Mouse (Mus musculus) gastrocnemius, adult 2 months (tissue): ENCODE results near the gene Cnnm3. TPM values are rescaled to one million over a fixed set of nuclear protein-coding genes. Genes with fewer than 3 reads are reported as not detected.
A peak's percentile ranks its signal among the peaks of the same experiment; 100 is the strongest.
"Not testable (repeated sequence)": the region's sequence is repeated elsewhere in the genome, so short reads cannot be mapped to it uniquely, and the experiment has no call there.

Source experiments
- DNase-seq: peaks from one replicate; pipeline ENCODE4 v3.0.0; 2022
- H3K27ac ChIP-seq: fragments of 200-600 bp; 2 replicates; pipeline ENCODE4 v1.8.1; 2022; ENCODE audit warnings: mild to moderate bottlenecking
- H3K4me3 ChIP-seq: fragments of 200-600 bp; 2 replicates; pipeline ENCODE4 v1.8.1; 2022; ENCODE audit warnings: mild to moderate bottlenecking, moderate library complexity
- CTCF ChIP-seq: fragments of 200-600 bp; IDR thresholded peaks from 2 replicates; pipeline ENCODE4 v1.8.1; 2022; ENCODE audit warnings: antibody characterized with exemption, mild to moderate bottlenecking, moderate library complexity
- intact Hi-C: fragments of 180-260 bp; cut with DNase I; formaldehyde crosslinking; loops from one replicate; pipeline ENCODE4 v1.15.1; 2025
- total RNA-seq, 2 experiments: library from RNA; stranded (reverse); gene quantifications; 2 replicates each; pipeline ENCODE4 v1.2.3; 2021

Gene Cnnm3
- total RNA-seq, 2 experiments from 2014 or later: 9.7 to 12.0 TPM

- peak overlapping the region; percentile 91 for H3K27ac ChIP-seq
- TF ChIP-seq CTCF: no peak
- H3K4me3 ChIP-seq: no peak overlapping the region
- peak; percentile 74 for DNase-seq
- intact Hi-C loops: no loop called here
These were observed 19.3 kb downstream of the Cnnm3 start for GRCm38 (mm10) chr1:36530962-36531361.

DNA sequence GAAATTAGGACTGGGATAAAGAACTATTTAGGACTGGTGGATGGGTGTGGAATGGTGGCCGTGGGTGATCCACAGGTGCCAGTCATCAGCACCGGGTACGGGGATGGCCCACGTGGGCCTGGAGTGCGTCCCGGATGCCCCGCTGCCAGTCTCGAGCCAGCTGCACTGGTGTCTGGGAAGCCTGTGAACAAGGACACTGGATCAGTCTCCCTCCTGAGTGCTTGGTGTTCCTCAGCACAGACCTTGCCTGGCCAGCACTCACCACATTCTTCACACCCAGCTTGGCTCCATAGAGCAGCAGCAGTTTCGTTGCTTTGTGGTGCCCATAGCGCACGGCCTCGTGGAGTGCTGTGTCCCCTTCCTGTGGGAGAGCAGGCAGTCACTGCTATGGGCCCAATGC, 19.8 kb downstream of the Cnnm3 start:
- no peak for TF ChIP-seq CTCF
- H3K4me3 ChIP-seq: no peak overlapping the region; the same call in 1 of the 2 replicates
- H3K27ac ChIP-seq: peak overlapping the region; percentile 91
- intact Hi-C loops: no loop called here
- DNase-seq: peak; percentile 68

GRCm38 (mm10) chr1:36533546-36533945, 21.9 kb downstream of the Cnnm3 start:
- Histone ChIP-seq H3K27ac (peak overlapping the region; percentile 91), H3K4me3 (peak overlapping the region; percentile 74)
- no peak for TF ChIP-seq CTCF
- DNase-seq: peak; percentile 59
- intact Hi-C loops: no loop called here

GRCm38 (mm10) chr1:36534595-36535058, 23.0 kb downstream of the Cnnm3 start:
- TF ChIP-seq CTCF: peak; percentile 35
- Histone ChIP-seq H3K27ac (peak overlapping the region; percentile 91), H3K4me3 (peak overlapping the region; percentile 74)
- intact Hi-C loops: no loop called here
- peak; percentile 79 for DNase-seq

DNA sequence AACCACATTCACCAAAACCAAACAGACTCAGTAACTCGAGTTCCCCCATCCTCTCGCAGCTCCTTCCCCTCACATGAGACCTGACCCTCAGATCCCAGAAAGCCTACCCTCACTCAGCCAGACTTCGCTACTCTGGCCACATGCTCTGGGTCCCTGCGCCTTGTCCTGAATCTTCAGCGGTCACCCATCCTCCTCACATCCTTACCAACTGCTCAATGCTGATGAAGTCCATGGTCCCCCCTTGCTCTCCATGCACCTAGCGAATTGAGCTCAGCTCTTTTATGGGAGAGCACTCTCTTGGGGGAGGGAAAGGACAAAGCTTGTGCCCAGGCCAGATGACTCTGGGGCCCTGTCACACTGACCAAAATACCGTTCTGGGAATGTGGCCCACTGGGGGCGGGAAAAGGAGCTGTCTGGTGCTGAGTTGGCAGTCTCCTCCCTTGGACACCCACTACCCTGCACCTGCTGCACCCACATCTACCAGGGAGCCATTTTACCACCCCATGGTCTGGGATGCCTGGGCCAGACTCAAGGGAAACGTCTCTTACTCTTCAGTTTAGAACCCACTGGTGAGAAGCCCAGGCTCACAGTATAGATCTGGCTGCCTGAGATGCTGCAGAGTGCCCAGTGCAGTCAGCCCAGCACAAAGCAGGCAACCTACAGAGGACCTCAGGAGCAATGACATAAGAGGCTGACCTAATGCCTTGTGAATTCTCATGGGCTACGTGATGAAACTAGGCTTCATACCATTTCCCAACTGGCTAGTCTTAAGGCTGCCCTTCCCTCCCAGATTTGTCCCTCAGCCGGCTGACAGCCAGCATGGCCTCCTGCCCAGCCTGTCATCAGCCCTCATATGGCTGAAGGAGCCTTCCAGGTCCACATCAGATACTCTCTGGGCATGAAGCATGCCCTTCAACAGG, 24.1 kb downstream of the Cnnm3 start:
- peak overlapping the region; percentile 91 for H3K27ac ChIP-seq
- TF ChIP-seq CTCF: no peak
- intact Hi-C loops: no loop called here
- H3K4me3 ChIP-seq: peak overlapping the region; percentile 74
- DNase-seq: peak; percentile 94

DNA sequence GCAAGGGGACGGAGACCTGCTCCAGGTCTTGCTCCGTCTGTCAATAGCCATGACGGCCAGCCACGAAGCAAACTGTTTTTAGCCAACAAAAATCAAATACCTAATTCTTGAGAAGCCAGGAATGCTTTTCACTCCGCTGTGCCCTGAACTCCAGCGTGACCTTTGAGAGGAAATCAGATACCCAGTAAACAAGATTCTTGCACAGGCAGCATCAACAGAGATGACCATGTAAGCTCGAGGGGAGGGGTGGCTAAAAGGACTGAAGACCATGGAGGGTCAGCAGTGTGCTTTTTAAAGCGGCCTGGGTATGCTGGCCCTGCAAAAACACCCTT, 24.7 kb downstream of the Cnnm3 start:
- H3K4me3 ChIP-seq: no peak overlapping the region; the same call in 1 of the 2 replicates
- intact Hi-C loops: no loop called here
- no peak for TF ChIP-seq CTCF
- H3K27ac ChIP-seq: peak overlapping the region; percentile 91
- no peak for DNase-seq

DNA sequence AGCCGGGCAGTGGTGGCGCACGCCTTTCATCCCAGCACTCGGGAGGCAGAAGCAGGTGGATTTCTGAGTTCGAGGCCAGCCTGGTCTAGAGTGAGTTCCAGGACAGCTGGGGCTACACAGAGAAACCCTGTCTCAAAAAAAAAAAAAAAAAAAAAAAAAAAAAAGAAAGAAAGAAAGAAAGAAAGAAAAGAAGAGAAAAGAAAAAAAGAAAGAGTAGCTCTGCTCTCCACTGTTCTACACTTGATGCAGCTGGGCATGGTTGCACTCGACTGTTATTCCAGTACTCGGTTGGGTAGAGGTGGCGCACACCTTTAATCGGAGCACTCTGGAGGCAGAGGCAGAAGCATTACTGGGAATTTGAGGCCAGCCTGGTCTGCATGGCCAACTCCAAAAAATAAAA, 25.1 kb downstream of the Cnnm3 start, which contains the start of gene Ankrd23:
Gene Ankrd23 (minus strand): TSS at position 101 of the 400 bp plus-strand sequence.
- H3K4me3 ChIP-seq: peak within 1 kb of the TSS; percentile 74
- intact Hi-C loops, DNase-seq: not testable (repeated sequence)
- H3K27ac ChIP-seq: peak within 1 kb of the TSS; percentile 91

DNA sequence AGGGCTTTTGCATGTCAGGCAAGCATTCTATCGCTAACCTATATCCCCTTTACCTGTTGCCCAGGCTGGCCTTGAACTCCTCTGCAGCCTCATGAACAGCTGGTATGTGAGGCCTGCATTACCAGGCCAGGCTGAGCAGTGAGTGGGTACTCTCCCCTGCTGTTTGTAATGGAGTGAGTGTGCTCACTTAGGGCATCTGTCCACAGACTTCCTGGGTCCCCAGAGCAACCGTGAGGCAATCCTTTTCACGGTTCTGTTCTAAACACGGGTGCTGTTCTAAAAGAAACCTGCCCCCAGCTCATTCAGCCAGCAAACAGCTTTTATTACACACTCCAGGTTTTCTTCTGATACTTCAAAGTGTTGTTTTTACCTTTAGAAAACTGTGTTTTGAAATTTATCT, 27.1 kb downstream of the Cnnm3 start:
- DNase-seq: peak; percentile 44
- peak overlapping the region; percentile 91 for H3K27ac ChIP-seq
- no peak for TF ChIP-seq CTCF
- intact Hi-C loops: no loop called here
- H3K4me3 ChIP-seq: peak overlapping the region; percentile 12; the same call in 1 of the 2 replicates

- peak; percentile 95 for DNase-seq
- no peak for TF ChIP-seq CTCF
- H3K4me3 ChIP-seq: peak within 1 kb of the TSS; percentile 32; the same call in 1 of the 2 replicates
- H3K27ac ChIP-seq: peak within 1 kb of the TSS; percentile 91
- intact Hi-C loops: no loop called here
These were observed 27.5 kb downstream of the Cnnm3 start, which contains the start of gene Gm42417 for GRCm38 (mm10) chr1:36539186-36539585. Gene Gm42417, minus strand, starts transcription at chr1:36539429.

- DNase-seq: peak; percentile 71
- intact Hi-C loops: no loop called here
- no peak for TF ChIP-seq CTCF
- peak overlapping the region; percentile 91 for H3K27ac ChIP-seq
- peak overlapping the region; percentile 41 for H3K4me3 ChIP-seq
These were observed 28.5 kb downstream of the Cnnm3 start for GRCm38 (mm10) chr1:36540132-36540531.

- intact Hi-C loops: no loop called here
- no peak for DNase-seq
- TF ChIP-seq CTCF: no peak
- Histone ChIP-seq H3K27ac (peak overlapping the region; percentile 91), H3K4me3 (peak overlapping the region; percentile 41)
These were observed 29.1 kb downstream of the Cnnm3 start for GRCm38 (mm10) chr1:36540807-36541206.

DNA sequence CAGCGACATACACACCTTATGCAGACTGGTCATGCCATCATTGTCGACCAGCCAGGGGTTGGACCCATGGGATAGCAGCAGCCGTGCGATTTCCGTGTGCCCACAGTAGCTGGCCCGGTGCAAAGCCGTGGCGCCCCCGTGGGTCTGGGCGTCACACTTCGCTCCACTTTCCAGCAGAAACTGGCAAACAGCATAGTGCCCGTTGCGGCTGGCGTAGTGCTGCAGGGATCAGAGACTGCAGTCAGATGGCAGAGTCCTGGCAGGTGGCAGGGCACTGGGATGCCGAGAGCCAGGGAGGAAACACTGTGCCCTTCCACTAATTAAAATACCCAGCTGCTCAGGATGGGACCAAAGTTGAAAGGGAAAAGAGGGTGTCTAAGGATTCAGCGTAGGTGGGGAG, 30.2 kb downstream of the Cnnm3 start:
- peak overlapping the region; percentile 21 for H3K4me3 ChIP-seq
- H3K27ac ChIP-seq: peak overlapping the region; percentile 91
- no peak for TF ChIP-seq CTCF
- peak; percentile 57 for DNase-seq
- intact Hi-C loops: no loop called here

DNA sequence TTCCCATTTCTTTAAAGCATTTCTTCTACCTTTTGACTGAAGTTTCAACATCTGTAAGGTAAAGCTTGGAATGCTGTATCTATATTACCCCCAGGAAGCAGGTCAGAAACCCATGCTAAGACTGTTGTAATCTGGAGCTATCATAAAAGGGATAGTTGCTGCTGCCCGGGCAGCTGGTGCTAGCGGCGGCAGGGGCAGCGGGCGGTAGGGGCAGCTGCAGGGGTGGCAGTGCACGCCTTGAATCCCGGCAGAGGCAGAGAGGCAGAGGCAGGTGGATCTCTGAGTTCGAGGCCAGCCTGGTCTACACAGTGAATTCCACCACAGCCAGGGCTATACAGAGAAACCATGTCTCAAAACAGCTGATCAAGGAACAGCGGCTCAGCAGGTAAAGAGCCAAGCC, 31.3 kb downstream of the Cnnm3 start:
- peak; percentile 27 for DNase-seq
- Histone ChIP-seq H3K27ac (peak overlapping the region; percentile 91), H3K4me3 (no peak overlapping the region)
- intact Hi-C loops: no loop called here
- no peak for TF ChIP-seq CTCF

GRCm38 (mm10) chr1:36545382-36545781, 33.7 kb downstream of the Cnnm3 start:
- peak; percentile 8 for DNase-seq
- Histone ChIP-seq H3K27ac (peak overlapping the region; percentile 94), H3K4me3 (peak overlapping the region; percentile 84)
- no peak for TF ChIP-seq CTCF
- intact Hi-C loops: loop anchor here (5.0 kb wide), 1 partner anchor 72 kb away; no protein-coding TSS in a partner anchor
